Mouse (Mus musculus) bone marrow, adult 2 months (tissue): Measurements from ENCODE around the gene March1.

Experiments used
- CTCF ChIP-seq: fragments of 200-500 bp; IDR thresholded peaks from 2 replicates; pipeline ENCODE4 v1.5.1; 2011; ENCODE audit warnings: low read length, control low read depth; ENCODE audit not compliant: control insufficient read depth, insufficient read depth
- POLR2A ChIP-seq: fragments of 200-500 bp; IDR thresholded peaks from 2 replicates; pipeline ENCODE4 v1.6.1; 2011; ENCODE audit warnings: low read depth, mild to moderate bottlenecking, control low read depth, low read length, borderline replicate concordance; ENCODE audit not compliant: control insufficient read depth

GRCm38 (mm10) chr8:66362882-66363801 is 745.4 kb downstream of the March1 start:
- TF ChIP-seq POLR2A = no peak
- no peak for TF ChIP-seq CTCF
